Mouse (Mus musculus) adrenal gland, postnatal 4 days (tissue): ENCODE measurements around the gene Thada. TPM values are rescaled to one million over a fixed set of nuclear protein-coding genes. Genes with fewer than 3 reads are reported as not detected.
"Not testable (repeated sequence)": the region's sequence is repeated elsewhere in the genome, so short reads cannot be mapped to it uniquely, and the experiment has no call there.

Experiments used
- DNase-seq, 2 experiments: peaks; one replicate each; pipeline ENCODE4 v3.0.0; 2021 to 2022; ENCODE audit warnings: low spot score in 2 of 2, mixed read lengths in 2 of 2
- total RNA-seq, 2 experiments: library from RNA; stranded (reverse); gene quantifications; 2 replicates each; pipeline ENCODE4 v1.2.3; 2021

The Thada gene
- total RNA-seq, 2 experiments from 2014 or later = 18.2 to 20.7 TPM

GRCm38 (mm10) chr17:84305074-84305473 lies 160.9 kb downstream of the Thada start:
- DNase-seq = no peak

GRCm38 (mm10) chr17:84304141-84304540 lies 161.9 kb downstream of the Thada start:
- DNase-seq = no peak

- DNase-seq = no peak
These were observed 168.0 kb downstream of the Thada start for GRCm38 (mm10) chr17:84297976-84298375.

GRCm38 (mm10) chr17:84293221-84293620 lies 172.8 kb downstream of the Thada start:
- no peak for DNase-seq

- DNase-seq = not testable (repeated sequence)
These were observed 174.8 kb downstream of the Thada start for GRCm38 (mm10) chr17:84291228-84291627.

- DNase-seq = no peak
These were observed 178.2 kb downstream of the Thada start for GRCm38 (mm10) chr17:84287675-84288420.

- no peak for DNase-seq
These were observed 179.5 kb downstream of the Thada start for GRCm38 (mm10) chr17:84286536-84286935.

GRCm38 (mm10) chr17:84282388-84283280 lies 183.4 kb downstream of the Thada start:
- DNase-seq = no peak

GRCm38 (mm10) chr17:84279001-84279400 lies 187.0 kb downstream of the Thada start:
- no peak for DNase-seq

GRCm38 (mm10) chr17:84278193-84278953 lies 187.6 kb downstream of the Thada start:
- DNase-seq = no peak

GRCm38 (mm10) chr17:84274999-84275398 lies 191.0 kb downstream of the Thada start:
- no peak for DNase-seq

- no peak for DNase-seq
These were observed 191.8 kb downstream of the Thada start for GRCm38 (mm10) chr17:84274163-84274562.

- no peak for DNase-seq
These were observed 193.3 kb downstream of the Thada start for GRCm38 (mm10) chr17:84272557-84273261.

- no peak for DNase-seq
These were observed 194.3 kb downstream of the Thada start for GRCm38 (mm10) chr17:84271566-84272202.

- no peak for DNase-seq
These were observed 196.3 kb downstream of the Thada start for GRCm38 (mm10) chr17:84269722-84270121.

- no peak for DNase-seq
These were observed 197.6 kb downstream of the Thada start for GRCm38 (mm10) chr17:84268450-84268849.

- DNase-seq = no peak
These were observed 198.4 kb downstream of the Thada start for GRCm38 (mm10) chr17:84267456-84268074.

GRCm38 (mm10) chr17:84266161-84266948 lies 199.7 kb downstream of the Thada start:
- DNase-seq = no peak
